Mouse (Mus musculus) E14TG2a.4 (cell line): Measurements from ENCODE around the gene Vmn1r195.

ENCODE experiments used
- CTCF ChIP-seq: conservative IDR thresholded peaks from 2 replicates; pipeline ENCODE4 v1.5.1; 2014; ENCODE audit warnings: low read length
- NANOG ChIP-seq: IDR thresholded peaks from 2 replicates; pipeline ENCODE4 v1.6.1; 2014; ENCODE audit warnings: borderline replicate concordance, low read length, mixed read lengths
- POU5F1 ChIP-seq: IDR thresholded peaks from 2 replicates; pipeline ENCODE4 v1.6.1; 2014; ENCODE audit warnings: low read length, borderline replicate concordance

GRCm38 (mm10) chr13:22243915-22244314 is 26.4 kb upstream of the Vmn1r195 start, which contains the start of gene Vmn1r194:
- no peak for TF ChIP-seq CTCF
- no peak for TF ChIP-seq POU5F1
- no peak for TF ChIP-seq NANOG
